Mouse (Mus musculus) lung, embryonic 14.5 days (tissue): ENCODE measurements at regions not wholly inside any gene's neighbourhood (a gene's known extent, or its start where the extent isn't known, plus 50 kb on each side); places are given as distances from the start of the nearest gene placed in this dataset.

Experiments
- ATAC-seq: fragments of 200-750 bp; cut with Nextera tagmentation; 2 replicates; pipeline ENCODE4 v1.8.0; 2017; ENCODE audit warnings: mild to moderate bottlenecking, moderate TSS enrichment, moderate library complexity; ENCODE audit not compliant: insufficient read depth
- DNase-seq: peaks from one replicate; pipeline ENCODE4 v3.0.0-alpha.2; 2015
- H3K27ac ChIP-seq: fragments of 300-500 bp; sonication (generic); 2 replicates; pipeline ENCODE4 v1.5.1; 2014; ENCODE audit warnings: low read depth, mild to moderate bottlenecking, moderate library complexity
- H3K27me3 ChIP-seq: fragments of 300-500 bp; sonication (generic); 2 replicates; pipeline ENCODE4 v1.6.1; 2014; ENCODE audit warnings: low read length, control low read depth; ENCODE audit not compliant: insufficient read depth
- H3K36me3 ChIP-seq: fragments of 300-500 bp; sonication (generic); 2 replicates; pipeline ENCODE4 v1.6.1; 2014; ENCODE audit warnings: control low read depth; ENCODE audit not compliant: insufficient read depth
- H3K4me1 ChIP-seq: fragments of 300-500 bp; sonication (generic); 2 replicates; pipeline ENCODE4 v1.6.1; 2014; ENCODE audit warnings: antibody characterized with exemption, control low read depth; ENCODE audit not compliant: insufficient read depth
- H3K4me2 ChIP-seq: fragments of 300-500 bp; sonication (generic); 2 replicates; pipeline ENCODE4 v1.6.1; 2014; ENCODE audit warnings: mild to moderate bottlenecking
- H3K4me3 ChIP-seq: fragments of 300-500 bp; sonication (generic); 2 replicates; pipeline ENCODE4 v1.5.1; 2014; ENCODE audit warnings: low read depth, low read length
- H3K9ac ChIP-seq: fragments of 300-500 bp; sonication (generic); 2 replicates; pipeline ENCODE4 v1.6.1; 2014
- H3K9me3 ChIP-seq: fragments of 300-500 bp; sonication (generic); 2 replicates; pipeline ENCODE4 v1.6.1; 2016; ENCODE audit warnings: low read depth, low read length, control low read depth
- CTCF ChIP-seq: IDR thresholded peaks from 2 replicates; pipeline ENCODE4 v1.5.1; 2016; ENCODE audit warnings: antibody characterized with exemption, low read depth
- WGBS: fragments of 180-500 bp; shearing (Covaris S2); extraction: QIAGEN DNeasy Blood & Tissue Kit; methylation state at CpG from one replicate; pipeline ENCODE4 v1.1.7; 2014; 5-methylcytosine and 5-hydroxymethylcytosine counted together

DNA sequence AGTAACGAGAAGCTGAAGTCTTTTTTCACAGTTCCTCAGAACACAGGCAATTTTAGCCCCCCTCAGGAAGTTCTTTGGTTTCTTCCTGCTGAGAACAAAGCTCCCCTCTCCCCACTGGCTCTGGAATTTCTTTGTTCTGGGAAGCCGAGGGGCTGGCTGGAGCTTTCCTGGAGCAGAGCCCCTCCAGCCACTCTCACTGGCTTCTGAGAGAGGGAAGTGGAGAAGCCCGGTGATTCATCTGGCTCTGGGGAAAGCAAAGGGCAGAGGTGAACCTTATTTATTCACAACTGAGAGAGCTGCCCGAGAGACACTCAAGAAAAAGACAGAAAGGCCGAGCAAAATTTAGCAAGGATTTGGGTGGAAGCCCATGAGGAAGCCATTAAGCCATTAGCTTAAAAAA is 63.9 kb downstream of the Ddx3x start:
- Histone ChIP-seq H3K4me3 (no peak overlapping the region), H3K36me3 (no peaks in the 10 kb centered on the region), H3K27ac (peak overlapping the region; percentile 93), H3K4me1 (no peaks in the 10 kb centered on the region), H3K9me3 (no peaks in the 10 kb centered on the region), H3K9ac (peak overlapping the region; percentile 43; the same call in 1 of the 2 replicates), H3K4me2 (peak overlapping the region; percentile 62), H3K27me3 (no peaks in the 10 kb centered on the region; the same call in 1 of the 2 replicates)
- DNase-seq, result peak; percentile 81
- peak; percentile 35; the same call in 1 of the 2 replicates for ATAC-seq
- WGBS, result 6% methylated on average over 5 of the region's 5 CpGs
- TF ChIP-seq CTCF, result no peak

DNA sequence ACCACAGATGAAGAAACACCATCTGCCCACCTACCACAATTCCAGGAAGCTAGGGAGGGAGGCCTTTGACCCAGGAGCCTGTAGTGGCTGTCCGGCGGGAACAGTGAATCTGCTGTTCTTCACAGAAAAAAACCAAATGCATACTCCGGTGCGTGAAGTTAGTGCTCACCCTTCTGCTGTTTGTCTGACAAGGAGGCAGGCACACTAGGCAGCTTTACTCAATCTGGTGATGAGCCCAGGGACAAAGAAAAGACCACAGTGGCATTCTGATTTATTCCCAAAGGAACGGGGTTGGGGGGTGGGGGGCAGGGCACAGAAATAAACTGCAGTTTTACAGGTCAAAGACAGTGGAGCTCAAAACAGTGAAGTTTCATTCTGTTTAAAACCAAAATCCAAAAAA is 64.4 kb downstream of the Ddx3x start:
- TF ChIP-seq CTCF, result no peak
- Histone ChIP-seq H3K9me3 (no peaks in the 10 kb centered on the region), H3K9ac (peak overlapping the region; percentile 43; the same call in 1 of the 2 replicates), H3K4me2 (peak overlapping the region; percentile 62), H3K4me1 (no peaks in the 10 kb centered on the region), H3K27me3 (no peaks in the 10 kb centered on the region; the same call in 1 of the 2 replicates), H3K36me3 (no peaks in the 10 kb centered on the region), H3K27ac (peak overlapping the region; percentile 93), H3K4me3 (no peak overlapping the region)
- DNase-seq (peak; percentile 30), ATAC-seq (no peak)
- 14% methylated on average over 5 of the region's 5 CpGs for WGBS

DNA sequence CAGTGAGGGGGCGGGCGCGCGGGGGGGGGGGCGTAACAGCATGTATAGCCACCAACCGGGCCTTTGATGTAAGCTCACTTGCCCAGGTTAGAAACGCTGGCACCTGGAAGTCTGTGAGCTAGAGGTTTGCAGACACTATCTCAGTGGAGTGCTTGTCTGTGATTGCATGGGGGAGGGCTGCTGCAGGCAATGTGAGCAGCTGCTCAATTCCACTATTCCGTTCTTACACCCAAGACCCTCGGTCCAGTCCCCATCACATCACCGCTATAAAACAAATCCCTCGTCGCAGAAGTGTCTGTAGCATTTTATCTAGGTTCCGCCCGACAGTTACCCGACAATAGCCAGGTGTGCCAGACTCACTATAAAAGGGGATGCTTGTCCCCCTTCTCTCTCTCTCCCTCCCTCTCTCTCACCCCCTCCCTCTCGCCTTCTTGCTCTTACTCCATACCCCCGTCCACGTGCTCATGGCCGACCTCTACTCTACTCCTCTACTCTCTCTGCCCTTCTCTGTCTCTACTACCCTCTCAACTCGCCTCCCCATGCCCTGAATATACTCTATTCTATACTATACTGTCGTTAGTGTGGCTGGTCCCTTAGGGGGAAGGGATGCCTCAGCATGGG is 65.4 kb downstream of the Ddx3x start:
- H3K27me3 ChIP-seq, result no peaks in the 10 kb centered on the region; the same call in 1 of the 2 replicates
- H3K9me3 ChIP-seq, result no peaks in the 10 kb centered on the region
- ATAC-seq, result peak; percentile 41; the same call in 1 of the 2 replicates
- peak overlapping the region; percentile 93 for H3K27ac ChIP-seq
- H3K36me3 ChIP-seq, result no peaks in the 10 kb centered on the region
- no peak for TF ChIP-seq CTCF
- WGBS, result 6% methylated on average over 21 of the region's 21 CpGs
- H3K4me3 ChIP-seq, result peak overlapping the region; percentile 35; the same call in 1 of the 2 replicates
- peak overlapping the region; percentile 2; the same call in 1 of the 2 replicates for H3K9ac ChIP-seq
- H3K4me1 ChIP-seq, result no peaks in the 10 kb centered on the region
- H3K4me2 ChIP-seq, result peak overlapping the region; percentile 62
- peak; percentile 41 for DNase-seq

DNA sequence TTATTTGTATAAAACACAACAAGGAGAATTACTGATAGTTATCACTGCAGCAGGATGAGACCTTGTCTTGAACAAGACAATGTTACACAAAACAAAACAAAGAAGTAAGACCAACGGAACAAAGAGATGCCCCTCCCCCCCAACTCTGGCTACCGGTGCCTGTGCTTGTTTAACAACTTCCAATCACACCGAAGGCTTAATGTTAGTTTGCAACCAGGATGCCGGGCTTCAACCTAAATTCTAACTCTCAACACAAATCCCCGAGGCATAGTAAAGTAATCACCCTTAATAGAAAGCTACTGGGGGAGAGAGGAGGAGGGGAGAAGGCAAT is 65.9 kb downstream of the Ddx3x start:
- H3K36me3 ChIP-seq, result no peaks in the 10 kb centered on the region
- no peak for TF ChIP-seq CTCF
- H3K4me2 ChIP-seq, result peak overlapping the region; percentile 62
- 6% methylated on average over 5 of the region's 5 CpGs for WGBS
- H3K27me3 ChIP-seq, result no peaks in the 10 kb centered on the region; the same call in 1 of the 2 replicates
- DNase-seq (no peak), ATAC-seq (no peak)
- peak overlapping the region; percentile 93 for H3K27ac ChIP-seq
- peak overlapping the region; percentile 35 for H3K4me3 ChIP-seq
- no peaks in the 10 kb centered on the region for H3K9me3 ChIP-seq
- peak overlapping the region; percentile 2; the same call in 1 of the 2 replicates for H3K9ac ChIP-seq
- no peaks in the 10 kb centered on the region for H3K4me1 ChIP-seq

DNA sequence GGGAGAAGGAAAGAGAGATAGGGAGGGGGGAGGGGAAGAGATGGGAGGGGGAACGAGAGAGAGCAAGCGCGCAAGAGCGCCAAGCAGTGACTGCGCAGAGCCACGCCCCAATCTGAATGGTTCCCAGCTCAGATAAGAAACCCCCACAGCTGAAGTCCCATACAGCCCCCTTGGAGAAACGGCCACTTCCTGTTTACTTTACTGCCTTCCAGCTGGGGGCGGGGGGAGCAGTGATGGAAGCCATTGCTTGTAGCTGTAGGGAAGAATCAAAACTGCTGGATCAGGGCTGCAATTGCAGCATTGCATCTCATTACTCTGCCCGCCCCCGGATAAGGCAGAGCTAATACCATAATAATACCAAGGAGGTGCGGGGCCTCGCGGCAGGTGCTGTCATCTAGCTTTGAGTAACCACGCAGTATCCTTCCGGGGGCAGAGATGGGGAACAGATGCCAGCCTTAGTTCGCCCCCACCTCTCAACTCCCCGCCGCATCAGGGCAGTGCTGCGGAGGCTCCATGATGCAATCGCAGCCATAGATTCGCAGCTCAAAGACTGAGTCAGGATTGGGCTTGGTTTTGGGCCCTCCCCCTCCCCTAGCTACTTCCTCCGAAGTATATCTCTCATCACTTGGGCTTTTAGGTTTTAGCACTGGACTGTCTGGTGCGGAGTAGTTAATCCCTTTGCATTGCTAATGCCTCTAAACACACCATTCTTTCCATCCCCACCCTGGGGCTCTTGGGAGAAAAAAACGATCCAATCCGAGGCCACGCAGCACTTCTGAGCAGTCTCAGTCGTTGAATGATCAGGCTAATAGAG is 66.5 kb downstream of the Ddx3x start:
- H3K27me3 ChIP-seq, result no peaks in the 10 kb centered on the region; the same call in 1 of the 2 replicates
- no peaks in the 10 kb centered on the region for H3K9me3 ChIP-seq
- H3K4me2 ChIP-seq, result peak overlapping the region; percentile 62
- H3K4me3 ChIP-seq, result peak overlapping the region; percentile 35
- peak overlapping the region; percentile 93 for H3K27ac ChIP-seq
- H3K36me3 ChIP-seq, result no peaks in the 10 kb centered on the region
- 0 out of 2 replicates have a peak, but pooled peaks have one; percentile 1 for TF ChIP-seq CTCF
- H3K9ac ChIP-seq, result peak overlapping the region; percentile 34
- 3% methylated on average over 27 of the region's 27 CpGs for WGBS
- DNase-seq, result peak; percentile 92
- no peaks in the 10 kb centered on the region for H3K4me1 ChIP-seq
- ATAC-seq, result peak; percentile 93

DNA sequence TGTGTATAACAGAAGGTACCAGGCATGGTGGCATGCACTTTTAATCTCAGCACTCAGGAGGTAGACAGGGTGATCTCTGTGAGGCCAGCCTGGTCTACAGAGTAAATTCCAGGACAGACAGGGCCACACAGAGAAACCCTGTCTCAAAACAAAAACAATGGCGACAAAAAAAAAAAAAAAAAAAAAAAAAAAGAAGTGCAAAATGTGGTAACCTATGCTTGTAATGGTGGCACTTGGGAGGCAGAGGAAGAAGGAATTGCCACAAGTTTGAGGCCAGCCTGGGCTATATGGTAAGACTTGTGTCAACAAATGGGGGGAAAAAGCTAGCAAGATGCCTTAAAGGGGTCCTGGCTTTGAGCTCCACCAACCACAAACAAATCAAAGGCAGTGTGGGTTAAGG is 67.6 kb downstream of the Ddx3x start:
- TF ChIP-seq CTCF, result no peak
- Histone ChIP-seq H3K4me3 (no peak overlapping the region), H3K9me3 (no peaks in the 10 kb centered on the region), H3K27ac (no peak overlapping the region), H3K4me2 (no peak overlapping the region), H3K27me3 (no peaks in the 10 kb centered on the region; the same call in 1 of the 2 replicates), H3K36me3 (no peaks in the 10 kb centered on the region), H3K9ac (no peak overlapping the region), H3K4me1 (no peaks in the 10 kb centered on the region)
- WGBS, result 71% methylated on average over 1 of the region's 1 CpGs
- DNase-seq (no peak), ATAC-seq (no peak)

DNA sequence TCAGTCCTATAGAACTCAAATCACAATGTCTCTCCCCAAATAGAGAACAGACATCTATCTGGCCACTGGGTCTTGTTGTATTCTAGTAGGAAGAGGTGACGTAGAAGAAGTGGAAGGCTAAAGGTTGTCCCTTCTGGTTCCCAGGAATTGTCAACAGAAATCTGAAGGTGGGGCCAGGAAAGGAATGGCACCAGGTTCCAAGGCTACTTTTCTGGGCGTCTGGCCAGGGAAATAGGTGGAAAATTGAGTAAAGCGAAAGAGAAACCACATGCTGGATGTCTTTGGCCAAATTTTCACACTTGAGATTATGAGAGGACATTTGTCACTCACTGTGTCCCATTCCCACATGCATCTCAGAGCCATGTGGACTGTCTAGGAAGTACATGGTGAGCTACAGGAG is 69.7 kb downstream of the Ddx3x start:
- no peak for TF ChIP-seq CTCF
- WGBS, result 71% methylated on average over 3 of the region's 3 CpGs
- ATAC-seq, result no peak
- Histone ChIP-seq H3K4me1 (no peaks in the 10 kb centered on the region), H3K9me3 (no peaks in the 10 kb centered on the region), H3K9ac (no peak overlapping the region), H3K27me3 (no peaks in the 10 kb centered on the region; the same call in 1 of the 2 replicates), H3K4me3 (no peak overlapping the region), H3K27ac (no peak overlapping the region), H3K36me3 (no peaks in the 10 kb centered on the region), H3K4me2 (no peak overlapping the region)
- DNase-seq, result no peak
